Mouse (Mus musculus): Measurements from ENCODE around the gene Ccdc47. TPM values are rescaled to one million over a fixed set of nuclear protein-coding genes. Genes with fewer than 3 reads are reported as not detected.

Gene Ccdc47
- polyA plus RNA-seq, 1 experiment from 2014 or later: 69.9 TPM

- Histone ChIP-seq H3K4me1 (peaks cover 33% of the 10 kb centered on the region), H3K9me3 (replicated peaks) (no peaks in the 10 kb centered on the region), H3K36me3 (peaks cover 79% of the 10 kb centered on the region), H3K27ac (replicated peaks) (no peak overlapping the region), H3K27me3 (ENCODE audit: low read depth, poor library complexity, severe bottlenecking) (no peaks in the 10 kb centered on the region), H3K4me3 (no peak overlapping the region)
- WGBS: 100% methylated on average over 1 of the region's 1 CpGs
- no peak for DNase-seq (ENCODE audit: low spot score)
Observed at GRCm38 (mm10) chr11:106156257-106156656, 59.9 kb downstream of the Ccdc47 start.

- H3K36me3 ChIP-seq: peaks cover 84% of the 10 kb centered on the region
- no peaks in the 10 kb centered on the region for H3K27me3 ChIP-seq (ENCODE audit: low read depth, poor library complexity, severe bottlenecking)
- no peak overlapping the region for H3K27ac ChIP-seq (replicated peaks)
- H3K4me1 ChIP-seq: peaks cover 28% of the 10 kb centered on the region
- WGBS: 82% methylated on average over 3 of the region's 3 CpGs
- H3K9me3 ChIP-seq (replicated peaks): no peaks in the 10 kb centered on the region
- H3K4me3 ChIP-seq: no peak overlapping the region
- DNase-seq (ENCODE audit: low spot score): no peak
Observed at GRCm38 (mm10) chr11:106155761-106156160, 60.4 kb downstream of the Ccdc47 start.

- Histone ChIP-seq H3K4me1 (peaks cover 21% of the 10 kb centered on the region), H3K27ac (replicated peaks) (no peak overlapping the region), H3K9me3 (replicated peaks) (no peaks in the 10 kb centered on the region), H3K4me3 (no peak overlapping the region), H3K27me3 (ENCODE audit: low read depth, poor library complexity, severe bottlenecking) (no peaks in the 10 kb centered on the region), H3K36me3 (peaks cover 94% of the 10 kb centered on the region)
- 82% methylated on average over 2 of the region's 2 CpGs for WGBS
- no peak for DNase-seq (ENCODE audit: low spot score)
Observed at GRCm38 (mm10) chr11:106154770-106155169, 61.4 kb downstream of the Ccdc47 start.

- no peak overlapping the region for H3K27ac ChIP-seq (replicated peaks)
- H3K4me3 ChIP-seq: no peak overlapping the region
- H3K9me3 ChIP-seq (replicated peaks): no peaks in the 10 kb centered on the region
- no peaks in the 10 kb centered on the region for H3K27me3 ChIP-seq (ENCODE audit: low read depth, poor library complexity, severe bottlenecking)
- peaks cover 15% of the 10 kb centered on the region for H3K4me1 ChIP-seq
- WGBS: 80% methylated on average over 5 of the region's 5 CpGs
- peaks cover 100% of the 10 kb centered on the region for H3K36me3 ChIP-seq
- no peak for DNase-seq (ENCODE audit: low spot score)
Observed at GRCm38 (mm10) chr11:106154091-106154490, 62.1 kb downstream of the Ccdc47 start.

DNA sequence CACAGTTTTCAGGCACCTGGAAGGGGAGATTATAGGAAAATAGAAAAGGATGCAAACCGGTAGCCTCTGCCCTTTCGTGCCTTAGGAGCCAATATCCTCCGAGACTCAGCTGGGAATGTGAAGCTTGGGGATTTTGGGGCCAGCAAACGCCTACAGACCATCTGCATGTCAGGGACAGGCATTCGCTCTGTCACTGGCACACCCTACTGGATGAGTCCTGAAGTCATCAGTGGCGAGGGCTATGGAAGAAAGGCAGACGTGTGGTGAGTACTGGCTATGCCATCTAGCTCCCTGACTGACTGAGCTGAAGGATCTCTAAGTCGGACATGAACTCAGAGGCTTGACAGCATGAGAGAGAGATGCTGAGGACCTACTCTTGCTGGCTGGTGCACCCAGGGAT is 64.0 kb downstream of the Ccdc47 start:
- no peaks in the 10 kb centered on the region for H3K4me1 ChIP-seq
- WGBS: 79% methylated on average over 8 of the region's 8 CpGs
- H3K36me3 ChIP-seq: peaks cover 100% of the 10 kb centered on the region
- no peak for DNase-seq (ENCODE audit: low spot score)
- H3K27ac ChIP-seq (replicated peaks): no peak overlapping the region
- H3K27me3 ChIP-seq (ENCODE audit: low read depth, poor library complexity, severe bottlenecking): no peaks in the 10 kb centered on the region
- H3K9me3 ChIP-seq (replicated peaks): no peaks in the 10 kb centered on the region
- H3K4me3 ChIP-seq: no peak overlapping the region

DNA sequence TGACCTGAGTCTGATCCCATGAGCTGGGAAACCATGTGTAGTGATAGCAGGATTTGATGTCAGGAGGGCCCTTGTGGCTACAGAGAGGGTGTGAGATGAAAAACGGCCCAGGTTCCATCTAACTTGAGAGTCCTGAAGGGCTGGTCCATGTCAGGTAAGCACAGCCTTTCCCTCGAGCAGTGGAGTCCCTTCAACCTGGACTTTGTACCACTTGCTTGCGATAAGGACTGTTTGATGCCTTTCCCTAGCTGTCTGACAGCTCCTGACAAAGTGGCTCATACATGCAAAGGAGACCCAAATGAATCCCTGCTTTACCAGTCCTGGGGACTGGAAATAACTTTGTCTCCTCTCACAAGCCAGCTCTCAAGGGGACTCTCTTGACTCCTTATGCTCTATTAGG is 64.9 kb downstream of the Ccdc47 start:
- DNase-seq (ENCODE audit: low spot score): no peak
- peaks cover 99% of the 10 kb centered on the region for H3K36me3 ChIP-seq
- H3K27ac ChIP-seq (replicated peaks): no peak overlapping the region
- H3K27me3 ChIP-seq (ENCODE audit: low read depth, poor library complexity, severe bottlenecking): no peaks in the 10 kb centered on the region
- H3K9me3 ChIP-seq (replicated peaks): no peaks in the 10 kb centered on the region
- H3K4me1 ChIP-seq: no peaks in the 10 kb centered on the region
- no peak overlapping the region for H3K4me3 ChIP-seq
- WGBS: 82% methylated on average over 3 of the region's 3 CpGs

Other genes starting within 250 kb of the Ccdc47 start
- gene Ace, start 248.4 kb downstream of the Ccdc47 start, polyA plus RNA-seq (2016; fragmentation: Nextera tagmentation; extraction: Ambion mirVana): 0.75 and 0.85 TPM in 2 replicates
- gene Ace3, start 221.7 kb downstream of the Ccdc47 start, polyA plus RNA-seq (2016; fragmentation: Nextera tagmentation; extraction: Ambion mirVana): not detected in 2 replicates
- gene Kcnh6, start 208.2 kb downstream of the Ccdc47 start, polyA plus RNA-seq (2016; fragmentation: Nextera tagmentation; extraction: Ambion mirVana): 0.31 and 0.33 TPM in 2 replicates
- 76.8 and 98.1 TPM in 2 replicates for gene Dcaf7, start 179.5 kb downstream of the Ccdc47 start, polyA plus RNA-seq (2016; fragmentation: Nextera tagmentation; extraction: Ambion mirVana)
- 13.7 and 14.1 TPM in 2 replicates for gene Taco1, start 150.3 kb downstream of the Ccdc47 start, polyA plus RNA-seq (2016; fragmentation: Nextera tagmentation; extraction: Ambion mirVana)
- gene Map3k3, start 131.7 kb downstream of the Ccdc47 start, polyA plus RNA-seq (2016; fragmentation: Nextera tagmentation; extraction: Ambion mirVana): 20.6 and 21.9 TPM in 2 replicates
- 0.57 TPM in 1 of 2 replicates, not detected in the other for gene Gm10840, start 55.5 kb downstream of the Ccdc47 start, polyA plus RNA-seq (2016; fragmentation: Nextera tagmentation; extraction: Ambion mirVana)
- gene Limd2, start 55.5 kb downstream of the Ccdc47 start, polyA plus RNA-seq (2016; fragmentation: Nextera tagmentation; extraction: Ambion mirVana): 364 and 366 TPM in 2 replicates
- 41.8 and 42.4 TPM in 2 replicates for gene Strada, start 14.2 kb downstream of the Ccdc47 start, polyA plus RNA-seq (2016; fragmentation: Nextera tagmentation; extraction: Ambion mirVana)
- gene Ddx42, start 582 bp upstream of the Ccdc47 start, polyA plus RNA-seq (2016; fragmentation: Nextera tagmentation; extraction: Ambion mirVana): 100 and 112 TPM in 2 replicates
- 78.1 and 83.8 TPM in 2 replicates for gene Ftsj3, start 39.7 kb upstream of the Ccdc47 start, polyA plus RNA-seq (2016; fragmentation: Nextera tagmentation; extraction: Ambion mirVana)
- 408 and 433 TPM in 2 replicates for gene Psmc5, start 39.8 kb upstream of the Ccdc47 start, polyA plus RNA-seq (2016; fragmentation: Nextera tagmentation; extraction: Ambion mirVana)
- gene Smarcd2, start 56.6 kb upstream of the Ccdc47 start, polyA plus RNA-seq (2016; fragmentation: Nextera tagmentation; extraction: Ambion mirVana): 19.3 and 20.0 TPM in 2 replicates
- gene Tcam1, start 60.3 kb upstream of the Ccdc47 start, polyA plus RNA-seq (2016; fragmentation: Nextera tagmentation; extraction: Ambion mirVana): 0.06 and 0.15 TPM in 2 replicates
- gene Gh, start 85.5 kb upstream of the Ccdc47 start, polyA plus RNA-seq (2016; fragmentation: Nextera tagmentation; extraction: Ambion mirVana): not detected in 2 replicates
- gene Cd79b, start 98.4 kb upstream of the Ccdc47 start, polyA plus RNA-seq (2016; fragmentation: Nextera tagmentation; extraction: Ambion mirVana): 0.99 TPM in 2 replicates
- 0.10 and 0.15 TPM in 2 replicates for gene Scn4a, start 136.9 kb upstream of the Ccdc47 start, polyA plus RNA-seq (2016; fragmentation: Nextera tagmentation; extraction: Ambion mirVana)
- gene Prr29, start 149.1 kb upstream of the Ccdc47 start, polyA plus RNA-seq (2016; fragmentation: Nextera tagmentation; extraction: Ambion mirVana): 0.10 TPM in 1 of 2 replicates, not detected in the other
- 13.4 and 15.0 TPM in 2 replicates for gene Icam2, start 171.7 kb upstream of the Ccdc47 start, polyA plus RNA-seq (2016; fragmentation: Nextera tagmentation; extraction: Ambion mirVana)